Mouse (Mus musculus) retina, adult 2 months (tissue): ENCODE data around the gene Nkpd1.

Source experiments
- DNase-seq: peaks from one replicate; pipeline ENCODE4 v3.0.0-alpha.2; 2012; ENCODE audit warnings: low read depth, low spot score

The Nkpd1 gene

DNA sequence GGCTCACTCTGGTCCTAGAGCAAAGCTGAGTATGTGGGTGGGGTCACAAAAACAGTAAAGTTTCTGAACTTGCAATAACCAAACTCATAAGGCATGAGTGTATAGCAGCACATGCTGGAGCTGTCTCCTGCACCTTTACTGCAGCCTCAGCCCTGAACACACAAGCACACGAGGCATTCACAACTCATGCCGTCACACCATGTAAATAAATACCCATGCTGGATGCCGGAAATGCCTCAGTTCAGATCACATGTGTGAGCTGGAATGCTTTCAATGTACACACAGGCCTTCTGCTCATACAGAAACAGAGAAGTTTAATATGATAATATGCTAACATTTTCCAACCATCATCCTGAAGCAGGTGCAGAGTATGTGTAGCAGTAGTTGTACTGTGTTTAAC lies 28.4 kb downstream of the Nkpd1 start:
- no peak for DNase-seq

DNA sequence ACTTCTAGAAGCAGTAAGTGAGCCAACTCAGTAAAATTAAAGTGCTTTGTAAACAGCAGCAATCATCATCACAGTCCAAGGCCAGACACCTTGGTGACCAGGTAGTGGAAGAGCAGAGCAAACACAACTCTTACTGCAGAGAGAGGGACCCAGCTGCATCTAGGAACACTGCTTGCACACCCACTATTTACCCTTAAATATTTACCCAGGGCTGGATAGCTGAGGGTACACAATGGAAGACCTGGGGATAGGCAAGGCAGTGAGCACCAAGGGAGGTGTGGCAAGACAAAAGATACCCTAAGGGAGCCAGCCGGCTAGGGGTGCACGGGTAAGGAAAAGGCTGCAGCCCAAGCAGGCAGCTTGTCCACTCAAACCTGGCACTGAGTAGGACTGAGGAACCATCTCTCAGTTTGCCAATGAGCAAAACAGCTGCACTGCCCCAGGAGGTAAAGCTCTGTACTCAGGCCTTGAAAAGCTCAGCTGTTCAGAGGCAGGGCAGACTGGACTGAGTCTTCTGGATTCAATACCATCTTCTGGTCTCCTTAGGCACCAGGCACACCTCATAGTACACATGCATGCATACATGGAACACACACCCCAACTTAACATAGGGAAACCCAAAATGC lies 29.8 kb downstream of the Nkpd1 start:
- DNase-seq = no peak

DNA sequence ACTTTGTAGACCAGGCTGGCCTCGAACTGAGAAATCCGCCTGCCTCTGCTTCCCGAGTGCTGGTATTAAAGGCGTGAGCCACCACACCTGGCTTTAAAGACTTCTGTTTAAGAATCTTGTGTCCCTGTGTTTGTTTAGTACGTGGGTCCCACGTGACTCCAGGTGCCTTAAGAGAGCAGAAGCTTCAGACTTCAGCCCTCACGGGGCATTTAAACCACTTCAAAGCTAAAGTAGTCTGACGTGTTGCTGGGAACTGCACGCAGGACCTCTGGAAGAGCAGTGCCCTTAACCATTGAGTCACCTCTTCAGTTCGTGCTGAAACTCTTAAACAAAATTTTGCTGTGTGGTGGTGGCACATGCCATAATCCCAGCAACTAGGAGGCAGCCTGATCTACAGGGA lies 31.8 kb downstream of the Nkpd1 start:
- DNase-seq = no peak

DNA sequence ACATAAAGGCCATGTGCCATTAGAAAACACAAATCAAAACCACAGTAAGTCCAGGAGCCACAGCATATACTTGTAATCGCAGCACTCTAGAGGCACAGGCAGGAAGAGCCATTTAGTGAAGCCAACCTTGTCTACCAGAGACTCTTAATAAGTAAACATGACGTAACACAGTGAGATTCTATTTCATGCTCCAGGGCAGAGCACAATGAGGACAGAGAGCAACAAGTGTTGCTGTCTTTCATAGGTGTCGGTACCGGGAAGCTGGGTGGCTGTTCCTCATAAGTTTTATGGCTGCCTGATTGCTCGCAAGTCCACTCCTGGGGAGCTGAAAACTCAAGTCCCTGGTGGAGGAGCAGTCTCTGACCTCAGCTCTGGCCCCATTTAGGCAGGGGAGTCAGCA lies 34.0 kb downstream of the Nkpd1 start:
- no peak for DNase-seq

DNA sequence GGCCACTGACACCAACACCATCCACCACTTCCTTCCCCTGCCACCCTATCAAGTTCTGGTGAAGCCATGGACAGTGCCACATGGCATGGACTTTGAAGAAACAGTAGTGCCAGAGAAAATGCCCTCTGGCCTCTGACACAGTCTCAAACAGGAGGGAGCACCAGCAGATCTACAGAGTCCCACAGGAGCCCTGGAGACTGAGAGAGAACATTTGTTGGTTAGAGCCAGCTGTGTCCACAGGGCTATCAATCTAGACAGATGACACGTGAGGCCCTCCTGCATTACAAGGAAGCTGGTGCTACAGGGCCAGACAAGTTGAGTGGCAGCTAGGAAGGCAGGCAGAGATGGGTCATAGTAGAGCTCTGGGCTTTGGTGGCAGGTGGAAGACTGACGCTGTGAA lies 34.8 kb downstream of the Nkpd1 start:
- no peak for DNase-seq

DNA sequence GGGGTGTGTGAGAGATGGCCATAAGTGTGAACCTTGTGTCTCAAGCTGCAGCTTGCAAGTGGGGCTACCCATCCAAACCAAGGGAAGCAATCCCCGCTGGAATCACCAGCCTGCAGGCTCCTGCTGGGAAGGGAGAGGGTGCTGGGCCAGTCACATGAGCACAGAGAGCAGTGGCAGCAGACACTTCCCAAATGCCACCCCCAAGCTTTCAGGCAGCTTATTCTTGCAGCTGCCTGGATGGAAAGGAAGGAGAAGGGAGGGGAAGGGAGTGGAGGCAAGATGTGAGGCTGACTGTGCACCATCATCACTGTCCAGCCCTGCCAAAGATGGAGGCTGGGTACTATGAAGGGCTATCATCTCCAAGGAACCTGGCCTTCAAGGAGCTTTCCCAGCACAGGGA lies 36.5 kb downstream of the Nkpd1 start:
- DNase-seq = no peak

DNA sequence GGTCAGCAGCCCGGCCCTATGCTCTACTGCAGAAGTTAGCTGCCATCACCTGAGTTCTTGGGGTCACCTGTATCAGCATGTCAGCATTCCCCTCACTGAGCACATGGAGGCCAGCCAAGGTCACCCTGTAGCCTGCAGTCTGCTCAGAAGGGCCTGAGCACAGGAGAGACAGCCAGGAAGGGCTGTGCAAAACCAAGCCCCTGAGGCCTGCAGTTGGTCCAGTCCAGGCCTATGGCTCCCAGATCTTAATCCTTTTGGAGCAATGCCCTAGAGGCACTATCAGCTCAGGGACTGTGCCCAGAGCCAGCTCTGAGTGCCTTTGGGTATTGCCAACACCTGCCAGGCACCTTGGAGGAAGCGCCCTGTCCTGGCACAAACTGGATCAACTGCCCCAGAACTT lies 39.4 kb downstream of the Nkpd1 start:
- no peak for DNase-seq

DNA sequence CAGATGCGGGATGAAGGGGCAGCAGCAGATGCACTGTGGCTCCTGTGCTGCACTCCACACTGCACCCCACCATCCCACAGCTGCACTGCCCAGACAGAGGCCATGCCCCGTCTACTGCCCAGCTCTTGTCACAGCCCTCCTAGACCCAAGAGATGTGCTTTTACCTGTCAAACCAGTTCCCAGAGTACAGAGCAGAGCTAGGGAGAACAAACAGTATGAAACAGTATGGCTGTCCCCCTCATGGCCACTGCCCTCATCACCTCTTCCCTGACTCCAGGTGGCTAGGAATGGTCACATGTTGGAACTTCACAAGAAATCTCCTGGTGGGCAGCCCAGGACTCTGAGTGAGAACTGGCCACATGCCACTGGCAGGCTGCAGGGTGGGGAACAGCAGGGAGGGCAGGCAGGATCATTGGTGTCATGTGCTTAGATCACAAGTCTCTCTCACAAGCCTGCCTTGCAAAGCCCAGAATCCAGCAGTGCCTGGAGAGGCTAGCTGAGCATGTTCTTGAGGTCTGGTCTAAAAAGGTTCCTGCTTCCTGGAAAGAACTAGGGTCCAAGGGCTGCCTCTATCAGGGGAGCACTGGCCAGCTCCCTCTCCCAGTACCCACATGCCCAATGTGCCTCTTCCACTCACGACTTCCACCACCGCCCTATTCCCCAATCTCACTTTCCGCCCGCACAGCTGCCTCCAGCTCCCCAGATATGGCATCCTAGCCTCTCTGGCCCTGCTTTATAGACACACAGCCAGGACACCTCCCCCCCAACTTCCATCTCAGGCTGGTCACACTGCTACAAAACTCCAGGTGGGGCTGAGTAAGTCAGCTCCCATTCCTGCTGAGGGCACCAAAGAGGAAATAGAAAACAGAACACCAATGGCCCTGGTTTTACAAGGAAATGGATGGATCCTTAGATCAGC lies 40.6 kb downstream of the Nkpd1 start:
- no peak for DNase-seq

DNA sequence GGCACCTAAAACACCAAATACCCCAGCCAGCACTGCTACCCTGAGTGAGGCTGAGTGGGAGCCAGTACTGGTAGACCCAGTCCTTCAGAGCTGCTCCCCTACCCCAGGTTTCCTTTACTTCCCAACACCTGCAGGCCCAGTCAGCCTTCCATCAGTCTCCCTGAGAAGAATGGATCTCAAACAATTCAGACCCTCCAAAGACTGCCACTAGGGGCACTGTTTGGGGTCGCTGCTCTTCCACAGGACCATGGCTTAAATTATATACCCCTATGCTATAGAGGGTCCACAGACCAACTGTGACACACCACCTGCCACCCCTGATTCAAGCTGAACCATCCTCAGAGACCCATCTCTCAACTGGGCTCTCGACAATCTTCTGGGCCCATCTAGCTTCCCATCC lies 41.3 kb downstream of the Nkpd1 start:
- DNase-seq = no peak

DNA sequence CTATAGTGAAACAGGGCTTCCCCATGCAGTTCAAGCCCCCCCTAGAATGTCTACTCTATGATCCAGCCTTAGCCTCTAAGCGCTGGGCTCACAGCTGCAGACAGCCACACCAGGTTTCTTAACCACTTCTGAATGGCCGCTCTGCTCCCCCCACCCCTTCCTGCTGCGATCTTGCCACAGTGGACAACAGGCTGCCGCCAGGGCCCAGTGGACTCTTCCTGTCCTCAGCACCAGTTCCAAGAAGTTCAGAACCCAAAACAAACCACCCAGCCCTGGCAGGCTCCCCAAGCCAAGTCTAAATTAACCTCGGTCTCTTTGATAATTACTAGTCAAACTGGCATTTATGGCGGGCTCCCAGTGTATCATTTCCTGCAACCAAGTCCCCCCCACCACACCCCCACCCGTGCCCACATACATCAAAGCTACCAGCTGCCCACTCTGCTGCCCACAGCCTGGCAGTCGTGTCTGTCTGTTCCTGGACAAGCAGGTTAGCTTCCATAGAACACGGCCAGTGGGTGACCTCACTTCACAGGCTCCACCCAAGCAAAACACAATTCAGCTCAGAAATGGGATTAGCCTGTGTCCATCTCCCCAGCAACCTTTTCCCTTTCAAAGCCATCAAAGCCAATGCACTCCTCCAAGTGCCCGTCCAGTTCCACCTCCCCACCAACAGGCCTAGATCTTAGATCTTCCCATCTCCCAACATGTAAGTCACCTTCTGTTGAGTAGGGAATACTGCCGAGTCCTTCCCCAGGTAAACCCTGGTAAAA lies 43.0 kb downstream of the Nkpd1 start:
- DNase-seq = no peak

DNA sequence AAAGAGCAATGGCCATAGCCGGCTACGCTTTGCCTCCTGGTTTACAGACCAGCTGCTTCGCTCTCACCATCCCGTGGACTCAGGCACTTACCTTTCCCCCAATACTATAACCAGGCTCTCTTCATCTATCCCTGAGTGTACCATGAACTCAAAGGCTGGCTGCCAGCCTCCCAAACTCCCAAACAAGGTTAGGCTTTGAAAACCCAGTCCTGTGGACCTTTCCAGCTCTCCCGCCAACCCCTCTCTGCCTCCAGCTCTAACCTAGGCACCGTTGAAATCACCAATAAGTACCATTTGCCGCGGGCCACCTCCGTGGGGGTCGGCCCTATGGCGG lies 43.8 kb downstream of the Nkpd1 start:
- DNase-seq = no peak

DNA sequence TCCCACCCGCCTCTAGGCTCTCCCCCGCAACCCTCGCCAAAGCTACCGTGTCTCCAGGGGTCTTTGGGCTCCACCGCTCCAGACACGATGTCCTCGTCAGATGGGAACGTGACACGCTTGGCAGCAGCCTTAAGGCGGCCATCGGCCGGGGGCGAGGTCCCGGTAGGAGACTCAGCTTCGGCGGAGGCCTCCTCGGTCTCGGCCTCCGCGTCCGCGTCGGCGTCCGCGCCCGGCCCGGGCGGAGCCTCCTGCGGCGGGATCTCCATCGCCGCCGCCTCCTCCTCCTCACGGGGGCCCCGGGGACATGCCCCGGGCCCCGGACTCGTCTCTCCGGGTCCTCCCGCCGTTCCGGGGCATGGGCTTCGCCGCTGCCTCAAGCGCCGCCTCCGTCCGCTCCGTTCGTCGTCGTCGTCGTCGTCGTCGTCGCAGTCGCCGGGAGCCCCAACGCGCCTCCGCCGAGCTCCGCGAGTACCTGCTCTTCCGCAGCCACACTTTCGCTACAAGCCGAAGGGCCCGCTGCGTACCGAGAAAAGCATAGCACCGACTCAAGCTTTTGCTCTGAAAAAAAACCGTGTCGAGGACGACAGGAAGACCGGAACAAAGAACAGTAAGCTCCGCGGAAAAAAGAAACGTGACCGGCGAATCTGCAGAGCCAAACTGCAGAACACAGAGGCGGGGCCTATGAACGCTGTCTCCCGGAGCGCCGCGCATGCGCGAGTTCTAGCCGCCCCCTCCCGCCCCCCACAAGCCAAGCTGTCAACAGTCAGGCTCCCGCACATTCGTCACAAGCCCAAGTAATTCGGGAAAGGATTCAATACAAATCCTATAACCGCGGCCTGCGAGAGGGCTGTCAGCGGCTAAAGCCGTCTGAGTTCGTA lies 44.4 kb downstream of the Nkpd1 start:
- peak; percentile 97 for DNase-seq

DNA sequence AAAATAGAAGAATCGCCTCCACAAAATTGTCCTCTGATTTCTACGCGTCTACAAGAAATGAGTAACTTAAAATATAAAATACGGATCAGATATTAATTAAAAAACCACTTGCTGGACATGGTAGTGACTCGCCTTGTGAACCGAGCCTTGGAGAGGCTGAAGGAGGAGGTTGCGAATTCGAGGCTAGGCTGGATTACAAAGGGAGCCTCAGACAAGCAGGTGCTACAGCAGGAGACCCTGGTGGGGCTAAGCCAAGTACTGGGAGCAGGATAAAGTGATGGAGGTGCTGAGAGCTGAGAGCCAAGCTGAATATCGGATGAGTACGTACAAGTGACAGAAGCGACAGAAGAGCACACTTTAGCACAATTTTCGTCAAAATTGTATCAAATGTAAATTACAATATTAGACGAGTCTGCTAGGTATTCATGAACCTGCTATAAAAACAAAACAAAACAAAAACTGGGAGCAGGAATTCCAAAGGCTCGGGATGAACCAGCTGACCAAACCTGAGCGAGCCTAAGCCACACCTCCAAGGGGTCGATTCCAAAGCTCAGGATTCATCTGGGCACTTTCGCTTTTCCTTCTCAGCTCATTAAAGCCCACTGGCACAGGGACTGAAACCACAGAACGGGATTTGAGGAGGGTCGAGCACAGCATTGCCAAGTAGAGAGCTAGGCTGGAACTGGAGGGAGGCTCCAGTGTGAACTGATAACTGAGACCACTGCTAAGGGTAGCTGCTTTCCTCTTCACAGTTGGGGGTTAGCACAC lies 45.2 kb downstream of the Nkpd1 start, which contains the start of gene Ppp1r37:
Gene Ppp1r37 (minus strand): TSS at position 434 of the 768 bp plus-strand sequence.
- DNase-seq = peak; percentile 26

DNA sequence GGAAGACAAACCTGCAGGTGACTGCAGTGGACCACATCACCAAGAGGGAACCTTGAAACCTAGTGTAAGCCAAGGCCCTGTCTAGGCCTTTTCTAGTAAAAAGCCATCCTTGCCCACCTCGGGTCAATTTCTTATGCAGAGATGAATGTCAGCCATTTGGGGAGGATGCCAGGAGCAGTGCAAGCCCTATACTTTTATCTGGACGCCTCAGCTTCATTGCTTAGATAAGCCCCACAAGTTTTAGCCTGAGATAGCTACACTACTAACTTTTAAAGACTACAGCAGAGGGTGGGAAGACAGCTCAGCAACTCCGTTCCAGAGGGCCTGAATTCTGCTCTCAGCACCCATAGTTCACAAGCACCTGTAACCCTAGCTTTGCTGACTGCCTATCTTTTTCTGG lies 46.2 kb downstream of the Nkpd1 start:
- DNase-seq = no peak

DNA sequence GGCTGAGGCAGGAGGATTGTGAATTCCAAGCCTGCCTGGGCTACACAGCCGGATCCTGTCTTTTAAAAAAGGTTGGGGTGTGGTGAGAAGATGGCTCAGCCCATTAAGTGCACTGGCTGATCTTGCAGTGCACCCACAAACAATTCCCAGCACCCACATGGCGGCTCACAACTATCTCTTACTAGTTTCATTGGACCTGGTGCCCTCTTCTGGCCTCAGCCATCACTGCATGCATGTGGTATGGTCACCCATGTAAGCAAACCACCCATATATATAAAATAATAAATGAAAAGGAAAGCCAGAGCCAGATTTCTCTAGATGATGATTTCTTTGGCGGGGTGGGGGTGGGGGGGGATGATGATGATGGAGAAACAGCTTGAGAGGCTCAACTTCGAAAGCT lies 46.8 kb downstream of the Nkpd1 start:
- no peak for DNase-seq

DNA sequence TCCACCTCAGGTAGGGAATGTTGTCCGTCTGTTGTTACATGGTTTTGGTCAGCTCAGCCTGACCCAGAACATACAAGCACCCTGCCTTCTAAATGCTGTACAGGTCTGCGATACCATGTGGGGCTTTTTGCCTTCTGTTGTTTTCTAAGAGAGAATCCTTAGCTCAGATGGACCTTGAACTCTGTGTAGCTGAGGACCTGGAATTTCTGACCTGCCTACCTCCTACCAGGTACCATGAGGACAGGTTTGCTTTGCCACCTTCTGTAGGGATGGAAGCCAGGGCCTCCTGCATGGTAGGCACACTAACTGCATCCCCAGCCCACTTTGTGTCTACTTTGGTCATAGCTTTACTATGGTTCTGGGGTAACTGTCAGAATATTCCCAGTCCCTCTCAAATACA lies 48.2 kb downstream of the Nkpd1 start:
- no peak for DNase-seq

DNA sequence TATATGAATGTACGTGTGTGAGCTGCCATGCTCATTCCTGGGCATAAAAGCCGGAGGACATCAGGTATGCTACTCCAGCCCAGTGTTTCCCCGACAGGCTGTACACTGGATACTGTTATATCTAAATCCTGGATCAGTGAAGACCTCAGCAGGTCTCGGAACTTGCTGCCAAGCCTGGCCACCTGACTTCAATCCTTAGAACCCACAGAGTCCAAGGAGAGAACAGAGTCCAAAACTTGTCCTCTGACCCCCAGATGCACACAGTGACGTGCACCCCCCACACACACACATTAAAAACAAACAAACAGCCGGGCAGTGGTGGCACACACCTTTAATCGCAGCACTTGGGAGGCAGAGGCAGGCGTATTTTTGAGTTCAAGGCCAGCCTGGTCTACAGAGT lies 49.8 kb downstream of the Nkpd1 start:
- no peak for DNase-seq

DNA sequence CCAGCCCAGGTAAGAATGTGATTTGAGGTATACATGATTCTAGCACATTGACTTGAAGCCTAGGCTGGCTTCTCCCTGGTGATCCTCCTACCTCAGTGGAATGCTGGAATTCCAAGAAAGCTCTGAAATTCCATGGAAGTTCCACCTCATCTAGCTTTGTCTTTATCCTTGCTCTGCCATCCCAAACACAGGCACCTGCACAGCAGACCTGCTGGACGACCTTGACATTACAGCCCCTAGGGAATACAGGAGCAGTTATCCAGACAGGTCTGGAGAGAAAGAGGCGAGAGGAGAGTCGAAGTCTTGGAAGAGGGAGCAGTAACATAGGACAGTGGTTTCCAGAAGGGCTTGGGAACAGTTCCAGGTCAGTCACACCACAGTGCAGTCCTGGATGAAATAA lies 52.0 kb downstream of the Nkpd1 start:
- no peak for DNase-seq

DNA sequence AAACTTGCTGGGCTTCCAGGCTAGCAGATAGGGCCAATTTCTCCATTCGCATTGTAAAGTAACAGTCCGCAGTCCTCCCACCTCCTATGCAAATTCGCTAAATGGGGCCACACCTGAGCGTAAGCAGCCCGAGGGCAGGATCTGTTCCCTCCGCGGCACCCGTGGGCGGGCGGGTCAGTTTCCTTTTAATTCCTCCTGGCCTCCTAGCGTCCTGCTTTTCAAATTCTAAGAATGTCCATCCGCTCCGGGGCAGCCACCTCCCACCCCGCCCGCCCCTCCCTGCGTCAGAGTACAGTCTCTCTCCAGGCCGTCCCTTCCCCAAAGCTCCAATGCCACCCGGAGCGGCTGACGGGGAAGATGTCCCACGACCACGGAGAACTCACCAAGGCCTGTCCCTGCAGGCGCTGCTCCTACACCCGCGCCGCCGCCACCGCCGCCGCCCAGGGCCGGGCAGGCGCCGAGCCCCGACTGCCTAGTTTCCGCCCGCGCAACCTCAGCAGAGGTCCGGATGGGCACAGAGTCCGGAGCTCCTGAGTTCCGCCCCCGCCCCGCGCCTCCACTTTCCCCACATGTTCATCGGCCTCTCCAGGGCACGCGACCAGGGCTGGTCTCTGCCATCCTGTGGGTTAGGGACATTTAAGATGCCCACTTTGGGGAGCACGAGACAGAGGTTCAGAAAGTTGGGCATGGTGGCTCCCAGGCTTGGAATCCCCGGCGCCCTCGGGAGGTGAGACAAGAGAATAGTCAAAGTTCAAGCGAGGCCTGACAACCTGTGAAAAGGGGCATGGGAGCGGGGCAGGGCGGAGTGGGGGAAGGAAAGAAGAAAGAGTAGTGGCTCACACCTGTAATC lies 55.5 kb downstream of the Nkpd1 start:
- peak; percentile 73 for DNase-seq

DNA sequence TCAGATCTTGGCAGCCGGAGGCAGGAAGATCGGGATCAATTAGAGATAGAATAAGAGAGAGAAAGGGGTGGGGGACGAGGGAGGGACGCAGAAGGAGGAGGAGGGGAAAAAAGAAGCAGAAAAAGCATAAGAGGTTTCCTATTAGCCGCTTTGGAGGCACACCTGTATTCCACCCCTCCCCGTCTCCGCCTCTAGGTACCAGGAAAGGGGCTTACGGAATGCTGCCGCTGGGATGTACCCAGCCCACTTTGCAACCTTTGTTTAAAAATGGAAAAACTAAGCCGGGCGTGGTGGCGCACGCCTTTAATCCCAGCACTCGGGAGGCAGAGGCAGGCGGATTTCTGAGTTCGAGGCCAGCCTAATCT lies 56.1 kb downstream of the Nkpd1 start:
- no peak for DNase-seq
